Mouse (Mus musculus): Measurements from ENCODE around the gene Hfe2.
A peak's percentile ranks its signal among the peaks of the same experiment; 100 is the strongest.

GRCm38 (mm10) chr3:96497451-96498028 is 27.4 kb upstream of the Hfe2 start:
- TF ChIP-seq CTCF (IDR thresholded peaks at IDR 0.05; ENCODE audit: extremely low read depth, insufficient read depth, low read length) (0 out of 2 replicates have a peak, but pooled peaks have one; percentile 39), POLR2A (IDR thresholded peaks at IDR 0.05; ENCODE audit: extremely low read depth, insufficient read depth, low read length) (no peak)

All from cortical plate, adult 2 months (tissue).